Comparison of ENCODE assay signal across 28 mouse cellular contexts in the genomic region with DNA sequence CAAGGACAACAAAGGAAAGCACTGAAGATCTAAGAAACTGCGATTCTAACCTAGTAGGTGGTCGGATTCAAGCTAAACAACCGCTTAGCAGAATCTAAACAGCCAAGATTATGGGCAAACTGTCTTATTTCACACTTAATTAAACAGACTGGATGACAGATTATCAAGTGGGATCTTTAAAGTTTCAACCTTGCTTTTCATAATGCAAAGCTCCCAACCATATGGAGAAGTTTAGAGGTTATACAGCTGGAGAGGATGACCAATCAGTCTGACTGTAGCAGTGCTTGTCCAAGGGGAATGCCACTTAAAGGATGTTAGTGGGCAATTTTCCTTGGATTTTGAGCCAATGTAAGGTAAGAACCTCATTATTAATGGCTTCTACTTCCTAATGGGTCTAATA.
"Had no signal": no experiment of that assay in that cellular context is flagged by ENCODE, and none has a peak within 500 bp of the region (broad histone marks: within the 10 kb centered on the region; RNA-seq: fewer than 3 reads in every experiment).

No protein-coding gene starts in this region.

- H3K27me3 ChIP-seq: embryonic facial prominence, embryonic 12.5 days; embryonic facial prominence, embryonic 13.5 days; embryonic facial prominence, embryonic 15.5 days; forebrain, embryonic 12.5 days; forebrain, embryonic 13.5 days; forebrain, embryonic 15.5 days had no signal

- H3K27ac ChIP-seq: embryonic facial prominence, embryonic 10.5 days; embryonic facial prominence, embryonic 12.5 days; embryonic facial prominence, embryonic 13.5 days; embryonic facial prominence, embryonic 15.5 days; forebrain, embryonic 10.5 days; forebrain, embryonic 12.5 days; forebrain, embryonic 13.5 days; forebrain, embryonic 15.5 days; gastrocnemius, adult 2 months had no signal

- DNase-seq: cerebellum, adult 18-20 months; cerebellum, adult 2 months; cerebellum, adult 8-10 months; cerebellum, adult 9-10 months; cerebellum, adult 9-11 months; cerebellum, postnatal 10 days; cerebellum, postnatal 14 days; cerebellum, postnatal 25 days; cerebellum, postnatal 36 days; embryo, embryonic 11 days; forebrain, postnatal 0 days; gastrocnemius, adult 2 months; gastrocnemius, postnatal 10 days; gastrocnemius, postnatal 14 days; gastrocnemius, postnatal 25 days; gastrocnemius, postnatal 36 days; heart, adult 11 months had no signal

- H3K4me2 ChIP-seq: embryonic facial prominence, embryonic 12.5 days; embryonic facial prominence, embryonic 13.5 days; embryonic facial prominence, embryonic 15.5 days; forebrain, embryonic 12.5 days; forebrain, embryonic 13.5 days; forebrain, embryonic 15.5 days had no signal

- H3K9ac ChIP-seq: embryonic facial prominence, embryonic 12.5 days; embryonic facial prominence, embryonic 13.5 days; embryonic facial prominence, embryonic 15.5 days; forebrain, embryonic 12.5 days; forebrain, embryonic 13.5 days; forebrain, embryonic 15.5 days; forebrain, postnatal 0 days had no signal

- ATAC-seq: forebrain, embryonic 13.5 days; forebrain, embryonic 14.5 days; forebrain, embryonic 15.5 days; forebrain, embryonic 16.5 days; forebrain, postnatal 0 days had no signal

- H3K4me3 ChIP-seq: embryonic facial prominence, embryonic 10.5 days; embryonic facial prominence, embryonic 12.5 days; embryonic facial prominence, embryonic 13.5 days; embryonic facial prominence, embryonic 15.5 days; erythroblast, embryonic 14.5 days; forebrain, embryonic 10.5 days; forebrain, embryonic 12.5 days; forebrain, embryonic 13.5 days; forebrain, embryonic 15.5 days; gastrocnemius, adult 2 months had no signal

- H3K9me3 ChIP-seq: embryonic facial prominence, embryonic 10.5 days; embryonic facial prominence, embryonic 12.5 days; embryonic facial prominence, embryonic 13.5 days; embryonic facial prominence, embryonic 15.5 days; forebrain, embryonic 10.5 days; forebrain, embryonic 12.5 days; forebrain, embryonic 13.5 days; forebrain, embryonic 15.5 days had no signal

- H3K36me3 ChIP-seq: embryonic facial prominence, embryonic 10.5 days; embryonic facial prominence, embryonic 12.5 days; embryonic facial prominence, embryonic 13.5 days; embryonic facial prominence, embryonic 15.5 days; forebrain, embryonic 10.5 days; forebrain, embryonic 12.5 days; forebrain, embryonic 15.5 days had no signal

- H3K4me1 ChIP-seq: embryonic facial prominence, embryonic 10.5 days; embryonic facial prominence, embryonic 12.5 days; embryonic facial prominence, embryonic 13.5 days; embryonic facial prominence, embryonic 15.5 days; forebrain, embryonic 10.5 days; forebrain, embryonic 12.5 days; forebrain, embryonic 13.5 days; forebrain, embryonic 15.5 days had no signal
